Mouse (Mus musculus) forebrain, embryonic 14.5 days (tissue): ENCODE results near the gene Dazap1. TPM values are rescaled to one million over a fixed set of nuclear protein-coding genes. Genes with fewer than 3 reads are reported as not detected.

ENCODE experiments used
- ATAC-seq: fragments of 200-750 bp; cut with Nextera tagmentation; 2 replicates; pipeline ENCODE4 v1.8.0; 2017; ENCODE audit warnings: mild to moderate bottlenecking, moderate library complexity
- DNase-seq: peaks from one replicate; pipeline ENCODE4 v3.0.0-alpha.2; 2015; ENCODE audit warnings: low spot score
- H3K27ac ChIP-seq: fragments of 300-500 bp; sonication (generic); 2 replicates; pipeline ENCODE4 v1.5.1; 2014; ENCODE audit warnings: low read depth, mild to moderate bottlenecking, control low read depth, low read length, moderate library complexity
- H3K27me3 ChIP-seq: fragments of 300-500 bp; sonication (generic); replicated peaks from 2 replicates; pipeline ENCODE4 v1.6.1; 2014; ENCODE audit warnings: low read length, control low read depth, mixed read lengths; ENCODE audit not compliant: control insufficient read depth, insufficient read depth
- H3K36me3 ChIP-seq: fragments of 300-500 bp; sonication (generic); 2 replicates; pipeline ENCODE4 v1.6.1; 2014; ENCODE audit warnings: low read length, control low read depth; ENCODE audit not compliant: control insufficient read depth, insufficient read depth
- H3K4me1 ChIP-seq: fragments of 300-500 bp; sonication (generic); 2 replicates; pipeline ENCODE4 v1.6.1; 2014; ENCODE audit warnings: antibody characterized with exemption, low read length, control low read depth; ENCODE audit not compliant: control insufficient read depth, insufficient read depth
- H3K4me2 ChIP-seq: fragments of 300-500 bp; sonication (generic); 2 replicates; pipeline ENCODE4 v1.6.1; 2014; ENCODE audit warnings: mild to moderate bottlenecking, control low read depth, low read length
- H3K4me3 ChIP-seq: fragments of 300-500 bp; sonication (generic); 2 replicates; pipeline ENCODE4 v1.5.1; 2014; ENCODE audit warnings: low read depth, low read length, control low read depth
- H3K9ac ChIP-seq: fragments of 300-500 bp; sonication (generic); 2 replicates; pipeline ENCODE4 v1.6.1; 2014; ENCODE audit warnings: mild to moderate bottlenecking, low read length, control low read depth, moderate library complexity
- H3K9me3 ChIP-seq: fragments of 300-500 bp; sonication (generic); replicated peaks from 2 replicates; pipeline ENCODE4 v1.6.1; 2016; ENCODE audit warnings: low read length, control low read depth, mixed read lengths; ENCODE audit not compliant: control insufficient read depth
- WGBS: fragments of 180-500 bp; shearing (Covaris S2); extraction: QIAGEN DNeasy Blood & Tissue Kit; methylation state at CpG from one replicate; pipeline ENCODE4 v1.1.7; 2014; 5-methylcytosine and 5-hydroxymethylcytosine counted together
- polyA plus RNA-seq: library from polyadenylated mRNA; unstranded; fragments of >200 nt; fragmentation: Nextera tagmentation; extraction: Ambion mirVana; gene quantifications from 2 replicates; pipeline ENCODE4 v1.2.1, GENCODE M21; 2014

The Dazap1 gene
- polyA plus RNA-seq, 1 experiment from 2014 or later: 46.0 TPM

DNA sequence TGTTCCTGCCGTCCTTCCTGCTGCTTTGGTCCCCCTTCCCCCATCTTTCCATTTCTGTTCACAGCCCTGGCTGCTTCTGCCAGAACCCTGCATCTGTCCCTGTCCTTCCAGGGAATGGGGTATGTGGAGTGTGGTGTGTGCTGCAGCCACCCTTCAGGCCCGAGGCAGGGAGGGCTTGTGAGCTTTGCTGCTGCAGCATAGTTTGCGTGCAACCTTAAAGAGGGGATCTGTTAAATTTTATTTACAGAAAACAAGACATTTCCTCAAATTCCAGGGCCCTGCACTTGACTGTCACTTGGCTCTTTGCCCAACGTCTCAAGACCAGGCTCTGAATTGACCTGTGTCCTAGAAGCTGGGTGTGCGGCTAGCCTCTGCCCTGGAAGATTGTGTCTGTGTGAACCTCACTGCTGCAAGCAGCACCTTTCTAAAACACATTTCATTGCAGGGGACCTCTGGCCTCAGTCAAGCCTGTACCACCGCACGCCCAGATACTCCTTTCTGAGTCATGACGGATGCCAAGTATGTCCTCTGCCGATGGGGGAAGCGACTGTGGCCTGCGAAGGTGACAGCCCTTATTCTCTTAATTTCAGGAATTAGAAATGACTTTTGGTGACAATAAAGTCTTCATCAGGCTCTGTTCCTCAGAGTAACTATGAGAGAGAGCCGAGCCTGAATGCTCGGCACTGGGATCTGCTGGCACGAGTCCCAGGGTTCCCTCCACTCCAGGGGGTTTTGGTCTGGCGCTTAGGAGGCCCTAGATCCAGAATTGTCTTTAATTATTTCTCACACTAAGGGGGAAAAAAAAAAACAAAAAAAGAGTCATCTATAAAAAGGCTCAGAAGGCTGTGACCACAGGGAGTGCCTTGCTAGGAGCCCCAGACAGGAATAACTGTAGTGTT, 33.2 kb upstream of the Dazap1 start:
- peak overlapping the region; percentile 95 for H3K4me2 ChIP-seq
- no peaks in the 10 kb centered on the region for H3K27me3 ChIP-seq
- H3K27ac ChIP-seq: peak overlapping the region; percentile 95
- 31% methylated on average over 15 of the region's 15 CpGs for WGBS
- peaks cover 36% of the 10 kb centered on the region for H3K36me3 ChIP-seq
- peaks cover 30% of the 10 kb centered on the region for H3K4me1 ChIP-seq
- peak overlapping the region; percentile 81 for H3K4me3 ChIP-seq
- no peaks in the 10 kb centered on the region for H3K9me3 ChIP-seq
- ATAC-seq: no peak
- H3K9ac ChIP-seq: peak overlapping the region; percentile 96
- DNase-seq: peak; percentile 53

DNA sequence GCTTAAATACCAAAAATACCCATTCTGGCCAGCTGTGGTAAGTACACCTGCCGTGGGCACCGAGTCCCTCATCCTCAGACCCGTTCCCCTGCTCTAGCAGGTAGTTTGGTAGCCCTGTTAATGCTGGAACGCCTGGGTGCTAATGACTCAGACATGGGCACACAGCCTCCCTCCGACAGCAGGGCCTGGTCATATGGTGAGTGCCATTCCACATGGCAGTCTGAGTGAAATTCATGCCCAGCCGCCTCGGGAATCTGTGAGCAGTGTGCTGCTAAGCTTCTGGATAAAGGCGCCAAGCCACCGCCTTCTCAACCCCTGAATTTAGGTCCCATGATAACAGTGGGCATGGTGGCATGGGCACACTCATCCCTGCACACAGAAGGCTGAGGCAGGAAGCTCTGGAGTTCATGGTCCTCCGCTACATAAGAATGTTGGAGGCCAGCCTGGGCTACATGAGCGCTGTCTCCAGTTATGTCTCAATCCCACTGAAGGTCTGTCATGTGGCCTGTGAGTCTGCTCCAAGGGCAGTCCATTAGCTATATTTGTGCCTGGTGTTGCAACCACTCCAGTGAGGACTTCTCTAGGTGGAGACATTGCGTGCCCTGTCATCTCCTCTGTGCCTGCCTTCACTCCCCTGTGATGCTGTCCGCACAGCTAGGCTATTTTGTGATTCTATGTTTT, 25.0 kb upstream of the Dazap1 start:
- H3K27me3 ChIP-seq: no peaks in the 10 kb centered on the region
- no peak for DNase-seq
- no peak overlapping the region for H3K4me2 ChIP-seq
- WGBS: 95% methylated on average over 13 of the region's 13 CpGs
- H3K9me3 ChIP-seq: no peaks in the 10 kb centered on the region
- H3K36me3 ChIP-seq: peaks cover 98% of the 10 kb centered on the region
- no peak overlapping the region for H3K27ac ChIP-seq
- no peak overlapping the region for H3K4me3 ChIP-seq
- H3K4me1 ChIP-seq: peaks cover 8% of the 10 kb centered on the region; the same call in 1 of the 2 replicates
- no peak overlapping the region for H3K9ac ChIP-seq
- no peak for ATAC-seq

DNA sequence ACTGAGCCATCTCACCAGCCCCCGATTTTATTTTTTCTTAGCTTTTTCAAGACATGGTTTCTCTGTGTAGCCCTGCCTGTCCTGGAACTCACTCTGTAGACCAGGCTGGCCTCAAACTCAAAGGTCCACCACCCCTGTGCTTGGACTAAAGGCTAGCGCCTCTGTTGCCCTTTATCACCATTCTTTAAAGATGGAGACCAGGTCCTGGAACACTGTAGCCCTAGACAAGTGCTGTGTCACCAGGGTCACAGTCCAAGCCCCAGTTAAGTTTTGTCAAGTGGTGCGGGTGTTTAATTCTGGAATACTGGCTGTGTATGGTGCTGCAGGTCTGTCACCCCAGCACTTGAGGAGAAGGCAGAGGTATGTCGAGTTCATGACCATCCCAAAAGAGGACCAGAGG, 24.3 kb upstream of the Dazap1 start:
- DNase-seq: no peak
- H3K4me2 ChIP-seq: no peak overlapping the region
- H3K27me3 ChIP-seq: no peaks in the 10 kb centered on the region
- no peak for ATAC-seq
- H3K4me3 ChIP-seq: no peak overlapping the region
- H3K36me3 ChIP-seq: peaks cover 99% of the 10 kb centered on the region
- H3K9ac ChIP-seq: no peak overlapping the region
- H3K27ac ChIP-seq: no peak overlapping the region
- peaks cover 8% of the 10 kb centered on the region; the same call in 1 of the 2 replicates for H3K4me1 ChIP-seq
- WGBS: 95% methylated on average over 4 of the region's 4 CpGs
- no peaks in the 10 kb centered on the region for H3K9me3 ChIP-seq

DNA sequence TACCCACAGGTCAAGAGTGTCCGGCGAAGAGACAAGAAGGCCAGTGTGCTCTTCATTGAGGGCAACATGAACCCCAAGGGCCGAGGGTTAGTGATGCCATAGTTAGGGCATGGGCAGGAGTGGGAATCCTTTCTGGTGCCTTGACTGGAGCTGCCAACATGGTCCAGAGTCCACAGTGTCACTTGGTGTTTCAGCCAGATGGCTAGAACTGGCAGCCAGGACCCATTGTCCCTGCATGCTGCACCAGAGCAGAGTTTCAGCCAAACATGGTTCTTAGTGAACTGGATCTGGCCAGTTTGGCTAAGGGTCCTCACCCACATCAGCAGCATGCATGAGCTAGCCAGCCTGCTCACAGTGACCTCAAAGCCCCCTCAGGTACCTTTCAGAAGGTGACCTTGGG, 23.0 kb upstream of the Dazap1 start:
- DNase-seq (no peak), ATAC-seq (no peak)
- Histone ChIP-seq H3K36me3 (peaks cover 99% of the 10 kb centered on the region), H3K27me3 (no peaks in the 10 kb centered on the region), H3K4me1 (peaks cover 2% of the 10 kb centered on the region; the same call in 1 of the 2 replicates), H3K9me3 (no peaks in the 10 kb centered on the region), H3K4me3 (no peak overlapping the region), H3K9ac (no peak overlapping the region), H3K4me2 (no peak overlapping the region), H3K27ac (no peak overlapping the region)
- WGBS: 93% methylated on average over 3 of the region's 3 CpGs

DNA sequence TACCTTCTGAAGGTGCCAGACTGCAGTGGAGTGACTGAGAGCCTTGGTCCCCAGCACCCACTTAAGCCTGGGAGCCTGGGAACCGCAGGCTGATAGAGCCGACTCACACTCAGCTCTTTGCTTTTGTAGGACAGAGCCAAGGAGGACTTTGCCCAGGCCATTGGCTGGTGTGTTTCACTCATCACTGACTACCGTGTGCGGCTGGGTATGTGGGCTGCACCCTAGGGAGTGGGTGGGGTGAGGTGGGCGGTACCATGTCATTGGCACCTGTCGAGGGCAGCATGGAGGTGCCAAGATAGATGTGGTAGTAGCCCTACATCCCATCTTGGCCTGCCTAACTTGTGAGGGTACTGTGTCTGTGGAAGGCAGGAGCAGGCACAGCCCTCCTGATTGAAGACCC, 21.5 kb upstream of the Dazap1 start:
- no peak overlapping the region for H3K27ac ChIP-seq
- no peak overlapping the region for H3K4me2 ChIP-seq
- ATAC-seq: no peak
- no peaks in the 10 kb centered on the region for H3K27me3 ChIP-seq
- no peak for DNase-seq
- H3K4me1 ChIP-seq: no peaks in the 10 kb centered on the region
- WGBS: 91% methylated on average over 6 of the region's 6 CpGs
- no peak overlapping the region for H3K4me3 ChIP-seq
- H3K9ac ChIP-seq: no peak overlapping the region
- peaks cover 97% of the 10 kb centered on the region for H3K36me3 ChIP-seq
- no peaks in the 10 kb centered on the region for H3K9me3 ChIP-seq

DNA sequence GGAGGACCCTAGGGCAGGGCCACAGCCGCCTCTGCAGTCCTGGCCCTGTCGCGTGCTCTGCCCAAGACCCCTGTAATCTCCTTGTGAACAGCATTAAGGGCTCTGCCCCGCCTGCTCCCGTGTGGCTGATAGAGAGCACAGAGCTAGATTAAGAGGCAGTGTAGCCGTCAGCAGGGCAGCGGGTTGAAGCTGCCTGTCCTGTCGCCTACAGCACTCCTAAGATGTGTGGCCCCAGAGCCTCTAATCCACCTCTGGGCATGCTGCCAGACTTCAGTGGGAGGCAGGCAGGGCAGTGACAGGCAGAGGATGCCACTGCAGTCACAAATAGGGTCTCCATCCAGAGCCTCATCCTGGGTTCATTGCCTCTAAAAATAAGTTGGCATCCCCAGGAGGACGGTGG, 19.2 kb upstream of the Dazap1 start:
- peak; percentile 30 for DNase-seq
- no peak overlapping the region for H3K4me2 ChIP-seq

DNA sequence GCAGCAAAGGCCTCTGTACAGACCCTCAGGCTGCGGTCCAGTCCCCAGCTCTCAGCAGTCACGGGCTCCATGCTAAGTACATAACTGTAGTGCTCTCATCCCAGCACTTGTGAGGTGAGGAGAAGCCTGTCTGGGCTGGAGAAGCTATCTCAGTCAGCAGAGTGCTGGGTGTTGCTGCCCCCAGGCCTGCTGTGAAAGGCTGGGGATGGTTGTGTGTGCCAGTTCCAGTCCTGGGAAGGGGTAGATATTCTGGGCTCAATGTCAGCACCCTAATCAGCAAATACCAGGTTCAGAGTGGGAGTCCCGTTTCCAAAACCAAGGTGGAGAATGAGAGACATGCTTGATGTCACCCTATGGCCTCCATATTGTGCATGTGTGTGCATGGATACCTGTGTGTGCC, 18.7 kb upstream of the Dazap1 start:
- Histone ChIP-seq H3K27ac (no peak overlapping the region), H3K4me1 (no peaks in the 10 kb centered on the region), H3K9me3 (no peaks in the 10 kb centered on the region), H3K4me3 (no peak overlapping the region), H3K27me3 (no peaks in the 10 kb centered on the region), H3K4me2 (no peak overlapping the region), H3K9ac (no peak overlapping the region), H3K36me3 (peaks cover 70% of the 10 kb centered on the region)
- WGBS: 90% methylated on average over 3 of the region's 3 CpGs
- ATAC-seq (no peak), DNase-seq (no peak)

More for the DNA sequence above, 19.2 kb upstream of the Dazap1 start:
- Histone ChIP-seq H3K4me1 (no peaks in the 10 kb centered on the region), H3K9ac (no peak overlapping the region), H3K4me3 (no peak overlapping the region), H3K27ac (no peak overlapping the region; the same call in 1 of the 2 replicates), H3K27me3 (no peaks in the 10 kb centered on the region), H3K36me3 (peaks cover 75% of the 10 kb centered on the region), H3K9me3 (no peaks in the 10 kb centered on the region)
- no peak for ATAC-seq
- WGBS: 44% methylated on average over 9 of the region's 9 CpGs

DNA sequence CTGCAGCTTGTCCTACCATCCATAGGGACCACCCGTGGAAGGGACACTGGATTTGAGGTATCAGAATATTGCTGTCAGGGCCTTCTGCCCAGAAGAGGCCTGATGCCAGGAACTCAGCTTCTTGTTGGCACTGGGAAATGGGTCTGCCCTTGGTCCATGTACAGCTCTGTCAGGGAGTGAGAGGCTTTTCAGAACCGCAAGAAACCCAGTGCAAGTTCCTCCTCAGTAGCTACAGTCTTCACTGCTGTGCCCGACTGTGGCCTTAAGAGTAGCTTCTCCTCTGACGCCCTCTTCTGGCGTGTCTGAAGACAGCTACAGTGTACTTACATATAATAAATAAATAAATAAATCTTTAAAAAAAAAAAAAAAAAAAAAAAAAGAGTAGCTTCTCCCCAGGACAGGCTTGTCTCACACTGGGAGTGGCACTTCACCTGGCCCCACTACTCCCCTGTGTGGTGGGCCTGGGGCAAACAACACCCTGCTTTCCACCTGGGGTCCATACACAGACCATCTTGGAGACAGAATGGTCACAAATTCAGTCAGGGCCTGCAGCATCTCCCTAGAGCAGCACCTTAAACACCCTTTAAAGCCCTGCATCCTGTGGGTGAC, 16.4 kb upstream of the Dazap1 start:
- no peak overlapping the region for H3K4me3 ChIP-seq
- no peaks in the 10 kb centered on the region for H3K9me3 ChIP-seq
- H3K27ac ChIP-seq: no peak overlapping the region
- peaks cover 47% of the 10 kb centered on the region for H3K36me3 ChIP-seq
- H3K4me1 ChIP-seq: peaks cover 3% of the 10 kb centered on the region
- DNase-seq: peak; percentile 80
- H3K4me2 ChIP-seq: no peak overlapping the region
- H3K9ac ChIP-seq: no peak overlapping the region
- H3K27me3 ChIP-seq: no peaks in the 10 kb centered on the region
- WGBS: 31% methylated on average over 5 of the region's 5 CpGs
- no peak for ATAC-seq
